Mouse (Mus musculus) E14TG2a.4 (cell line): ENCODE results near the gene Gpc6.

Experiments used
- CTCF ChIP-seq: conservative IDR thresholded peaks from 2 replicates; pipeline ENCODE4 v1.5.1; 2014; ENCODE audit warnings: low read length
- POU5F1 ChIP-seq: IDR thresholded peaks from 2 replicates; pipeline ENCODE4 v1.6.1; 2014; ENCODE audit warnings: low read length, borderline replicate concordance

DNA sequence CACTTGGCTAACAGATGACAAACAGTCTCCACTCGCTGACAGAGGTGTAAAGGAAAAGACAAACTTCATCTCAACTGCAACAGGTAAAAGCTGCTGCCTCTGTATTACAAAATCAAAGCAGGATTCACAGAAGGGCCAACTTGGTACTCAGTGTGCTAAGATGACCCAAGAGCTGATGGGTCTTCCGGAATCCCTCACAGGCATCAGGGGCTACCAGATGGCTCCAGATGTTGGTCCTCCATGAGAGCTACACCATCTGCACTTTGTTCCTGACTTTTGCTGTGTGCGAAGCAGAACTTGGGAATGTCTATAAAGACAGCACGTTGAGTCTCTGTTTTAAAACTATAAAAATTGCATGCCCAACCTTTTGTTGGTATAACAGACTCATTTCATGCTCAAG is 842.7 kb downstream of the Gpc6 start:
- TF ChIP-seq CTCF = no peak
- no peak for TF ChIP-seq POU5F1
